Mouse (Mus musculus): ENCODE results near the gene Hspa4l. TPM values are rescaled to one million over a fixed set of nuclear protein-coding genes. Genes with fewer than 3 reads are reported as not detected.
"Not testable (repeated sequence)": the region's sequence is repeated elsewhere in the genome, so short reads cannot be mapped to it uniquely, and the experiment has no call there.

Gene Hspa4l
- polyA plus RNA-seq, 1 experiment from 2014 or later = 97.1 TPM

- ChIA-PET POLR2A (no interaction called here), CTCF (interaction anchor here (1.0 to 2.2 kb wide), 6 partner anchors 9 to 36 kb away, joined by 3 to 9 read pairs (median 3); no protein-coding TSS in a partner anchor)
- TF ChIP-seq CTCF (IDR thresholded peaks at IDR 0.05) = no peak
- no peak for DNase-seq (ENCODE audit: low read depth, low spot score)
- ATAC-seq = no peak
- in situ Hi-C loops (cut with MboI; ENCODE audit: low pct_unique_long_range_greater_than_20kb) = no loop called here
- no peaks in the 10 kb centered on the region for H3K27me3 ChIP-seq
Measured at GRCm38 (mm10) chr3:40809894-40810293, 65.6 kb downstream of the Hspa4l start.

- in situ Hi-C loops (cut with MboI; ENCODE audit: low pct_unique_long_range_greater_than_20kb) = no loop called here
- no peak for TF ChIP-seq CTCF (IDR thresholded peaks at IDR 0.05)
- ATAC-seq = no peak
- CTCF ChIA-PET = interaction anchor here (0.9 to 2.9 kb wide), 6 partner anchors 8 to 33 kb away, joined by 3 to 12 read pairs (median 5); partner anchors contain the start of gene Mfsd8
- H3K27me3 ChIP-seq = no peaks in the 10 kb centered on the region
- POLR2A ChIA-PET = interaction anchor here (0.6 to 2.5 kb wide), 2 partner anchors 12 to 13 kb away, joined by 6 to 8 read pairs; no protein-coding TSS in a partner anchor
- no peak for DNase-seq (ENCODE audit: low read depth, low spot score)
Measured at GRCm38 (mm10) chr3:40813275-40813674, 69.0 kb downstream of the Hspa4l start.

GRCm38 (mm10) chr3:40845521-40845920 lies 101.2 kb downstream of the Hspa4l start:
- not testable (repeated sequence) for DNase-seq (ENCODE audit: low read depth, low spot score); ATAC-seq; H3K27me3 ChIP-seq
- POLR2A ChIA-PET = interaction anchor here (1.3 kb wide), 1 partner anchor 48 kb away, joined by 4 read pairs; no protein-coding TSS in a partner anchor
- in situ Hi-C loops (cut with MboI; ENCODE audit: low pct_unique_long_range_greater_than_20kb) = loop anchor here (10.0 kb wide), 1 partner anchor 49 kb away; no protein-coding TSS in a partner anchor
- CTCF ChIA-PET = interaction anchor here (1.1 to 1.3 kb wide), 4 partner anchors 31 to 97 kb away, joined by 3 to 5 read pairs (median 4); no protein-coding TSS in a partner anchor

Other genes with a start within 250 kb of the Hspa4l start
- 12.6 TPM for gene Intu, start 213.2 kb upstream of the Hspa4l start, polyA plus RNA-seq (2021)
- gene Slc25a31, start 35.6 kb upstream of the Hspa4l start, polyA plus RNA-seq (2021) = not detected
- 36.7 TPM for gene Plk4, start 55.5 kb downstream of the Hspa4l start, polyA plus RNA-seq (2021)
- 9.1 TPM for gene Mfsd8, start 102.4 kb downstream of the Hspa4l start, polyA plus RNA-seq (2021)
- 20.0 TPM for gene Abhd18, start 102.5 kb downstream of the Hspa4l start, polyA plus RNA-seq (2021)
- gene 1700034I23Rik, start 158.0 kb downstream of the Hspa4l start, polyA plus RNA-seq (2021) = 0.06 TPM
- 64.6 TPM for gene Larp1b, start 205.3 kb downstream of the Hspa4l start, polyA plus RNA-seq (2021)